Mouse (Mus musculus): Measurements from ENCODE around the gene Gm45337.

GRCm38 (mm10) chr7:142096701-142097100 is 47.7 kb downstream of the Gm45337 start:
- TF ChIP-seq CTCF (IDR thresholded peaks at IDR 0.05; ENCODE audit: low read depth), result no peak
- TF ChIP-seq EP300 (IDR thresholded peaks at IDR 0.05; ENCODE audit: low read depth), result no peak

Data from liver, postnatal 0 days (tissue).